Mouse (Mus musculus): ENCODE results near the gene Ppp1r2. TPM values are rescaled to one million over a fixed set of nuclear protein-coding genes. Genes with fewer than 3 reads are reported as not detected.
A peak's percentile ranks its signal among the peaks of the same experiment; 100 is the strongest.
"Not testable (repeated sequence)": the region's sequence is repeated elsewhere in the genome, so short reads cannot be mapped to it uniquely, and the experiment has no call there.

Gene Ppp1r2
- polyA plus RNA-seq (2016; fragmentation: Nextera tagmentation; extraction: Ambion mirVana): 95.4 and 95.5 TPM in 2 replicates

DNA sequence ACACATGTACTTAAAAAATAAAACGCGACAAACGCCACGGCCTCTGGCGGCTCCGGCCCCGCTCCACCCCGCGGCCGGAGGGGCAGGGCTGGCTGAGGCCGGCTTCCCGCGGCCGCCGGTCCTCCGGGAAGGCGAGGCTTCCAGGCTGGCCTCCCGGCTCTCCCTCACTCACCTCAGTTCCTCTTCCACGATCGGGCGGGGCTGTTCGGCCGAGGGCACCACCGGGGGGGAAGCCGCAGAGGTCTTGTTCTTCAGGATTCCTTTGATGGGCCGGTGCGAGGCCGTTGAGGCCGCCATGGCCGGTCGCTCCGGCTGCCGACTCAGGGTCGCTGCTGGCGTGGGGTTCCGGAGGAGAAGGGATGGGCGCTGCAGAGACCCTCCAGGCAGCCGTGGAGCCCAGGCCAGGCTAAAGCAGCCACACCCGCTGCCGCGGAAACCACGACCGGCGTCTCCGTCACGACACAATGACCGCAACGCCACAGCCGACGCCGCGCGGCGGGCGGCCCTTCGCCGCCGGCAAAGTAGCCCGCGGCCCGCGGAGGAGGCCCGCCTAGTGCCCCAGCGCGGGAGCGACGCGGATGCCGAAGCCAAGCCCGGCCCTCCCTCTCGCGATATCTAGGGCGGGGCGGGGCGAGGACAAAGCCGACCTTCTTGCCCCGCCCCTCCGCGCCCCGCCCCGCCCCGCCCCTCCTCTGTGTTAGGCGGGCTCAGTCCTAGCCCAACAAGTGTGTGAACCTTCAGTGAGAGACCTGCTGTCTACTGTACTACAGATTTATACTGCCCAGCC lies at the start of gene Ppp1r2:
Gene Ppp1r2 (minus strand): TSS at position 604 of the 787 bp plus-strand sequence.
- H3K4me1 ChIP-seq: peaks cover 23% of the 10 kb centered on the region
- peak within 1 kb of the TSS; percentile 91 for H3K27ac ChIP-seq
- no peaks in the 10 kb centered on the region for H3K27me3 ChIP-seq
- peak within 1 kb of the TSS; percentile 98 for H3K9ac ChIP-seq
- H3K36me3 ChIP-seq (replicated peaks): no peaks in the 10 kb centered on the region
- H3K4me2 ChIP-seq: peak within 1 kb of the TSS; percentile 76
- WGBS: under 1% methylated on average over 81 of the region's 83 CpGs
- ATAC-seq (ENCODE audit: low FRiP score): peak; percentile 97
- no peaks in the 10 kb centered on the region for H3K9me3 ChIP-seq
- peak within 1 kb of the TSS; percentile 88 for H3K4me3 ChIP-seq (replicated peaks)

GRCm38 (mm10) chr16:31321501-31321900 lies 46.4 kb upstream of the Ppp1r2 start:
- ATAC-seq (ENCODE audit: low FRiP score): no peak
- Histone ChIP-seq H3K27me3 (no peaks in the 10 kb centered on the region), H3K36me3 (replicated peaks) (no peaks in the 10 kb centered on the region), H3K4me1 (peaks cover 11% of the 10 kb centered on the region), H3K4me3 (replicated peaks) (no peak overlapping the region), H3K9ac (no peak overlapping the region), H3K4me2 (0 out of 2 replicates have a peak overlapping the region, but pooled peaks have one; percentile 15), H3K9me3 (no peaks in the 10 kb centered on the region), H3K27ac (0 out of 2 replicates have a peak overlapping the region, but pooled peaks have one; percentile 15)
- WGBS: 37% methylated on average over 4 of the region's 4 CpGs

DNA sequence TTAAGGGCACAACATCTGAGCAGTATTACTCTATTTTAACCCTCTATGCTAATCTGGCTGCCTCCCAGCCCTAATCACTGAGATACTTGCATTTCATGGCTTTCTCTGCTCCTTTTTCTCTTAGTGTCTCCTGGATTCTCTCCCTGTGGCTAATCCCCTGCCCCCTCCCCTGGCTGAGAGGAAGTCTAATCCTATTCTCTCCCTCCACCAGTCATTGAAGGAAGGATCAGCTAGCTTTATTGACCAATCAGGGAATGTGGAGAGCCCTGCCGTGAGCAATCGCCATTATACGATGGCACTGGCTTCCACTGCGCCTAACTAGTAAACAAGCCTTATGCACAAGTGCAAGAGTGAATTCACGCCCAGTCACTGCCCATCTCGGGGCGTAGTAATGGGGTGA lies 45.9 kb upstream of the Ppp1r2 start:
- Histone ChIP-seq H3K9ac (no peak overlapping the region), H3K4me2 (0 out of 2 replicates have a peak overlapping the region, but pooled peaks have one; percentile 15), H3K4me1 (peaks cover 11% of the 10 kb centered on the region), H3K36me3 (replicated peaks) (no peaks in the 10 kb centered on the region), H3K9me3 (no peaks in the 10 kb centered on the region), H3K27me3 (no peaks in the 10 kb centered on the region), H3K27ac (no peak overlapping the region), H3K4me3 (replicated peaks) (no peak overlapping the region)
- WGBS: 33% methylated on average over 7 of the region's 7 CpGs
- no peak for ATAC-seq (ENCODE audit: low FRiP score)

DNA sequence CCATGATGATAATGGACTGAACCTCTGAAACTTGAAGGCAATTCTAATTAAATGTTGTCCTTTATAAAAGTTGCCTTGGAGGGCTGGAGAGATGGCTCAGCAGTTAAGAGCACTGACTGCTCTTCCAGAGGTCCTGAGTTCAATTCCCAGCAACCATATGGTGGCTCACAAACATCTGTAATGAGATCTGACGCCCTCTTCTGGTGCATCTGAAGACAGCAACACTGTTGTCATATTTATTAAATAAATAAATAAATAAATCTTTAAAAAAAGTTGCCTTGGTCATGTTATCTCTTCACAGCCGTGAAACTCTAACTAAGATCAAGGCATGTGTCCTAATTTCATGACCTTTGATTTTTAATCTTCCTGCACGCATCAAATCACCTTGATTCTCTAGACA lies 44.6 kb upstream of the Ppp1r2 start:
- H3K4me3 ChIP-seq (replicated peaks); H3K27ac ChIP-seq; ATAC-seq (ENCODE audit: low FRiP score); H3K9me3 ChIP-seq; H3K4me2 ChIP-seq; H3K27me3 ChIP-seq; H3K9ac ChIP-seq; H3K36me3 ChIP-seq (replicated peaks): not testable (repeated sequence)
- peaks cover 14% of the 10 kb centered on the region for H3K4me1 ChIP-seq
- 82% methylated on average over 3 of the region's 3 CpGs for WGBS

- no peak overlapping the region for H3K4me2 ChIP-seq
- ATAC-seq (ENCODE audit: low FRiP score): no peak
- 76% methylated on average over 4 of the region's 4 CpGs for WGBS
- H3K9me3 ChIP-seq: no peaks in the 10 kb centered on the region
- no peaks in the 10 kb centered on the region for H3K27me3 ChIP-seq
- no peaks in the 10 kb centered on the region for H3K36me3 ChIP-seq (replicated peaks)
- peaks cover 16% of the 10 kb centered on the region for H3K4me1 ChIP-seq
- no peak overlapping the region for H3K27ac ChIP-seq
- no peak overlapping the region for H3K4me3 ChIP-seq (replicated peaks)
- H3K9ac ChIP-seq: no peak overlapping the region
Measured at GRCm38 (mm10) chr16:31319316-31319715, 44.2 kb upstream of the Ppp1r2 start.

GRCm38 (mm10) chr16:31318418-31318817 lies 43.3 kb upstream of the Ppp1r2 start:
- H3K36me3 ChIP-seq (replicated peaks): no peaks in the 10 kb centered on the region
- no peaks in the 10 kb centered on the region for H3K27me3 ChIP-seq
- ATAC-seq (ENCODE audit: low FRiP score): no peak
- no peak overlapping the region for H3K27ac ChIP-seq
- H3K4me1 ChIP-seq: peaks cover 21% of the 10 kb centered on the region
- no peak overlapping the region for H3K4me3 ChIP-seq (replicated peaks)
- no peak overlapping the region for H3K4me2 ChIP-seq
- H3K9me3 ChIP-seq: no peaks in the 10 kb centered on the region
- WGBS: 83% methylated on average over 2 of the region's 2 CpGs
- no peak overlapping the region for H3K9ac ChIP-seq

GRCm38 (mm10) chr16:31316246-31317143 lies 41.4 kb upstream of the Ppp1r2 start:
- not testable (repeated sequence) for H3K36me3 ChIP-seq (replicated peaks); ATAC-seq (ENCODE audit: low FRiP score); H3K27me3 ChIP-seq; H3K9me3 ChIP-seq; H3K9ac ChIP-seq; H3K4me3 ChIP-seq (replicated peaks); H3K4me2 ChIP-seq
- Histone ChIP-seq H3K27ac (0 out of 2 replicates have a peak overlapping the region, but pooled peaks have one; percentile 31), H3K4me1 (peaks cover 16% of the 10 kb centered on the region)
- 72% methylated on average over 12 of the region's 12 CpGs for WGBS

DNA sequence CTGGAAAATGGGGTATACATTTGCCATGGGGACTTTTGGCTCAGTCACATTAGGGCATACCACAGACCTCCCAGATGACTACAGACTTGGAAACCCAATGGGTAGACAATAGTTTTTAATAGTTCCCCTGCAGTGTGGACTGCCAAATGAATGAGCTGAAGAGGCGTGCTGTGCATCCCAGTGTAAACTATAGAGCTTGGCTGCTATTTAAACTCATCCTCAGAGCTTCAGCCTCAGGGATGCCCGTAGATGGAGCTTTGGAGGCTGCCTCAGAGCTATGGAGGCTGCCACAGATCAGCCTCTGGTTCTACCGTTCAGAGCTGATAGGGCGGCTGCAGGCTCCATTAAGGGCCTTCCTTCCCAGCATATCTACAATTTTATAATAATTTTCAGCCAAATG lies 40.2 kb upstream of the Ppp1r2 start:
- Histone ChIP-seq H3K4me2 (no peak overlapping the region), H3K4me1 (peaks cover 11% of the 10 kb centered on the region), H3K4me3 (replicated peaks) (no peak overlapping the region), H3K27ac (no peak overlapping the region), H3K9ac (no peak overlapping the region), H3K36me3 (replicated peaks) (no peaks in the 10 kb centered on the region), H3K9me3 (no peaks in the 10 kb centered on the region), H3K27me3 (no peaks in the 10 kb centered on the region)
- WGBS: 78% methylated on average over 4 of the region's 4 CpGs
- no peak for ATAC-seq (ENCODE audit: low FRiP score)

DNA sequence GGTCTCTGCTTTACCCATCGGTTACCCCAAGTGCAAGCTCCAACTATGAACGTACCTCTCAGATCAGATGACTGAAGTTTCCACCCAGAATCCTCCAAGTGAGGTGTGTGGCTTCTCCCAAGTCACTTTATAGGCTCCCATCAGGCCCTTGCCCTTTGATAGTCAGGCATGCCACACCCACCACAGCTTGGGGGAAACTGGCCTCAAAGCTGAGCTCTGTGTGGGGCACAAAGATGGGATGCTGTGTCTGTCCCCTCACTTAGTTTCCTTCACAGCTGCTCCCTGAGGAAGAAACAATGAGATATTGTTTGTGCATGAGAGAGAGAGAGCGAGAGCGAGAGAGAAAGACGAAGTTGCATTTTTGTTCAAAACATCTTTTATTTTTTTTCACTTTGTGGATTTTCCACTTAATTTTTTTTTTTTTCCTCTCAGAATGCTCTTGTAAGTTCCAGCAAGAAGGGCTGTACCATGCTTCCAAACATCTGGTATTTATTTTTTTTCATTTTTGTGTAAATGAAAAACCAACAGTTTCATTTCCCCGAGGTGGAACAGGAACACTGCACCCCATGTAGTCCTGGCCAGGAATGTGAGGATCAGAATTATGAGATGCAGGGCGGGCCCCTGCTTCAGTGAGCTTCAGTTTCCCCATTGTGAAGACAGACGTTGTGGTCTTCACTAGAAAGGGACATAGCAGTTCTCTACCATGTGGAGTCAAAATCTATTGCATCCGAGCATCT lies 39.6 kb upstream of the Ppp1r2 start, which contains the start of gene Apod:
Gene Apod (minus strand): TSS at position 312 of the 737 bp plus-strand sequence.
- H3K4me2 ChIP-seq: no peak within 1 kb of the TSS
- no peaks in the 10 kb centered on the region for H3K27me3 ChIP-seq
- WGBS: 52% methylated on average over 9 of the region's 9 CpGs
- H3K4me3 ChIP-seq (replicated peaks): no peak within 1 kb of the TSS
- H3K4me1 ChIP-seq: peaks cover 11% of the 10 kb centered on the region
- ATAC-seq (ENCODE audit: low FRiP score): no peak
- H3K36me3 ChIP-seq (replicated peaks): no peaks in the 10 kb centered on the region
- no peak within 1 kb of the TSS for H3K9ac ChIP-seq
- H3K27ac ChIP-seq: no peak within 1 kb of the TSS
- no peaks in the 10 kb centered on the region for H3K9me3 ChIP-seq

DNA sequence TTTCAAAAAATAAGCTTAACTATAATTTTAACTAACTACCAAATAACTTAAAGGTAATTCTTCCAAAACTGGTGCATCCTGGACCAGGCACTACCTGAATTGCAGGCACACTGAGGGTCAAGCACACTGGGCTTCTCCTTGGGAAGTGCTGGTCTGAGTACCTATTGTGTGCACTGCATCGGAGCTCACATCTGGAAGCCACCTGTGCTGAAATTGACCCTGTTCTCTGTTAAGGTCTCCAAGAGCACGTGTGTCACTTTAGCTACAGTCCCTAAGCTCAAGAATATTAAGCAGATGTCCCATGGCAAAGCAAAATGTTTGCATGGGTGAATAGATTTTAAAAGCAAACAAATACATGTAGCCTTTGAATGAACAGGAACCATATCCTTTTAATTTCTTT lies 38.5 kb upstream of the Ppp1r2 start:
- H3K4me2 ChIP-seq: no peak overlapping the region
- H3K27me3 ChIP-seq: no peaks in the 10 kb centered on the region
- WGBS: 78% methylated on average over 2 of the region's 2 CpGs
- no peak overlapping the region for H3K4me3 ChIP-seq (replicated peaks)
- no peaks in the 10 kb centered on the region for H3K9me3 ChIP-seq
- H3K36me3 ChIP-seq (replicated peaks): no peaks in the 10 kb centered on the region
- no peak for ATAC-seq (ENCODE audit: low FRiP score)
- H3K27ac ChIP-seq: no peak overlapping the region
- no peak overlapping the region for H3K9ac ChIP-seq
- H3K4me1 ChIP-seq: peaks cover 11% of the 10 kb centered on the region

DNA sequence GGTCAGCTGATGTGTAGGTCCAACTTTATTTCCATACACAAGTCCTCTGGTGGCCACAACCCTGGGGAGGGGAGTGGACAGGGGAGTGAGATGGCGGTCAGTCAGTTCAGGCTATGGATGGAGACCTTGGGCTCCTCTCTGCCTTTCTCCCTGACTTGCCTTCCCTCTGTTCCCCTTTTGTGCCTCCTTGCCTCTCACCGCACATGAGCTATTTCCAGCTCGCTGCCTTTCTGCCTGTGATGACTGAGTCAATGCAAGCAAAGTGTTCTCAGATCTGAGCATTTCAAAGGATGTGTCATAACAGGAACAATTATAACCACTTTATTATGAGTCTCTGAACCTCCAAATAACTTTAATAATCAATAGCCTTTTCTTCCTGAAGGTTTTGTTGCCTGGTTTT lies 37.2 kb upstream of the Ppp1r2 start:
- Histone ChIP-seq H3K36me3 (replicated peaks) (no peaks in the 10 kb centered on the region), H3K4me3 (replicated peaks) (no peak overlapping the region), H3K27me3 (no peaks in the 10 kb centered on the region), H3K4me1 (peaks cover 11% of the 10 kb centered on the region), H3K27ac (no peak overlapping the region), H3K9ac (no peak overlapping the region), H3K9me3 (no peaks in the 10 kb centered on the region), H3K4me2 (no peak overlapping the region)
- WGBS: 68% methylated on average over 3 of the region's 3 CpGs
- no peak for ATAC-seq (ENCODE audit: low FRiP score)
